Mouse (Mus musculus) megakaryocyte, adult 5-6 weeks (primary cell): ENCODE results near the gene Gm8267. TPM values are rescaled to one million over a fixed set of nuclear protein-coding genes. Genes with fewer than 3 reads are reported as not detected.
"Not testable (repeated sequence)": the region's sequence is repeated elsewhere in the genome, so short reads cannot be mapped to it uniquely, and the experiment has no call there.

Experiments used
- ATAC-seq: 2 replicates; pipeline ENCODE4 v1.8.0; 2016; ENCODE audit warnings: mild to moderate bottlenecking, inconsistent platforms; ENCODE audit not compliant: poor library complexity, severe bottlenecking
- total RNA-seq, 2 experiments: library from RNA; stranded (forward) in 1 of 2; stranded (reverse) in 1 of 2; fragments of 153-499, 151-499 nt in 1 of 2; fragments of 221-1000, 200-1000 nt in 1 of 2; gene quantifications; 2 replicates each; pipeline versions ENCODE4 v1.2.3 to v1.2.4; 2015 to 2017

Gene Gm8267
- total RNA-seq (2015), result not detected in 2 replicates
- not detected in 2 replicates for total RNA-seq (2017)

GRCm38 (mm10) chr14:44750240-44750639 is at the start of gene Gm8267:
Gene Gm8267, minus strand, starts transcription at chr14:44750340.
- no peak for ATAC-seq

DNA sequence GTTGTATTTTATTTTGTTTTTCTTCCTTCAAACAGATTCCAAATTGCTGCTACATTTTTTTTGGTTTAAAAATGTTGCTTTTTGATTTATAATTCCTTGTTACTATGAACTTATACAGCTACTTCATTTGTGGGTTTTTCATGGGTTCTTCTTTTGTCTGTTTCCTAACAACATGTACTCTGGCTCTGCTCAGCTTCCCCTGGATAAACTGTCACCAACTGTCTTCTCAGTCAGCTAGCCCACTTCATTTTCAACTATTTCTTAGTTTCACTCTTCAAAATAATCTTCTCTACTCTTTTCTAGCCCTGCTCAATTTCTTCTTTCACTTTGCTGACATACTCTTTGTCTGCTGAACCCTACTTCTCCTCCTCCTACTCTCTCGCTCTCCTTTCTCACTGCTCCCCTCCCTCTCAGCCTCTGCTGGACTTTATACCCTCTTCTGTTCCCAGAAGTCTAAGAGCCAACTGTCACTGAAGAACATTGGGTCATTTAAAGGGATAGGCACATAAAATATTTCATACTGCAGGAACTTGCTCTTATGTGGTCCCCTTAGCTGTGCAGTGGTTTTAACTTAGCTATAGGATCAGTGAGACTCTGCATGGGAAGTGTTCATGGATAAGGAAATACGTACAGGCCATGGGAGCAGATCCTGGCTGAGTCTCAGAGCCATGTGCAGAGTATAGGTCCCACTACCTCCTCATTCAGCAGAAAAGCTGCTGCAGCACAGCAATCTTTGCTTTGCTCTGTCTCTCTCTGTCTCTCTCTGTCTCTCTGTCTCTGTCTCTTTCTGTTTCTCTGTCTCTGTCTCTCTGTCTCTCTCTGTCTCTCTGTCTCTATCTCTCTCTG is 39.6 kb upstream of the Gm8267 start:
- 0 out of 2 replicates have a peak, but pooled peaks have one; percentile 24 for ATAC-seq

DNA sequence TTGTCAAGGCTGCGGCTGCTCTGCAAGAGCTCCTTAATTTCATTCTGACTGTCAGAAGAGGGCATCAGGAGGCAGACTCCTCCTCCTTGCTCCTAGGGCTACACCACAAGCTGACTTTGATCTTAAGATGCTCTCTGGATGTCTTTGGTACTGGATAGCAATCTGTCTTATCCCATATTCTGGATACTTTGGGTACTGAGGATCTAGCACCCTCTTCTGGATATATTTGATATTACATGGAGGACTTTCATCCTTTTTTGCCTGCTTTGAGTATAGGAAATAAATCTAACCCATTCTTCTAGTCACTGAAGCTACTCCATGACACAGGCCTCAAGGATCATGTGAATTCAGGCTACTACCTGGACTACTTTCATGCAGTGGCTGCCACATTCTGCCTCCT is 7.4 kb downstream of the Gm8267 start:
- not testable (repeated sequence) for ATAC-seq

- not testable (repeated sequence) for ATAC-seq
Measured at GRCm38 (mm10) chr14:44730711-44731110, 19.4 kb downstream of the Gm8267 start.

DNA sequence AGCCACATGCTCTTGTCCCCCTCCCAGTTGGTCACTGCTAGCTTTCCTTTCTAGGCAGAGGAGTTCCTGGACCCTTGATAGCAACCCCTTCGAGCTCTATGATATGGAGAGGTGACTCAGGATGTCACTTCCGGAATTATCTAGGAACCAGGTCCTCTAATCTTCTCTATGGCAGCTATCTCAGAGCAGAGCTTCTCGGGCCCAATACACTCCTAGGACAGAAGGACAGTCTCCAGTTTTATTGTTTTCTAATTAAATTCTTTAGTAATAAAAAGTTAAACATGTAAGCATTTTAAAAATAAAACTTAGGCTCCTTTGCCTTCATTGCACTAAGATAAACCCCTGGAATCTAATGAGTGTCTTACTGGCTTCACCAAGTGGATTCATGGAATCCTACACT is 43.8 kb downstream of the Gm8267 start, which contains the start of gene Gm8257:
Gene Gm8257 (minus strand): TSS at position 101 of the 400 bp plus-strand sequence.
- not testable (repeated sequence) for ATAC-seq

Other genes with a start within 250 kb of the Gm8267 start
- gene Gm17093, start 232.1 kb downstream of the Gm8267 start, total RNA-seq (2015), result not detected in 2 replicates
- gene Gm17093, start 232.1 kb downstream of the Gm8267 start, total RNA-seq (2017), result not detected in 2 replicates
- gene Gm8247, start 167.2 kb downstream of the Gm8267 start, total RNA-seq (2015), result not detected in 2 replicates
- not detected in 2 replicates for gene Gm8247, start 167.2 kb downstream of the Gm8267 start, total RNA-seq (2017)
- gene Gm5624, start 122.4 kb downstream of the Gm8267 start, total RNA-seq (2015), result not detected in 2 replicates
- gene Gm5624, start 122.4 kb downstream of the Gm8267 start, total RNA-seq (2017), result not detected in 2 replicates
- gene Gm8257, start 43.9 kb downstream of the Gm8267 start, total RNA-seq (2015), result not detected in 2 replicates
- not detected in 2 replicates for gene Gm8257, start 43.9 kb downstream of the Gm8267 start, total RNA-seq (2017)
- 0.30 TPM in 1 of 2 replicates, not detected in the other for gene Ptgdr, start 109.0 kb upstream of the Gm8267 start, total RNA-seq (2015)
- 0.20 and 0.22 TPM in 2 replicates for gene Ptgdr, start 109.0 kb upstream of the Gm8267 start, total RNA-seq (2017)
- gene Ptger2, start 237.9 kb upstream of the Gm8267 start, total RNA-seq (2015), result 7.2 and 8.8 TPM in 2 replicates
- 4.9 and 6.7 TPM in 2 replicates for gene Ptger2, start 237.9 kb upstream of the Gm8267 start, total RNA-seq (2017)